In genomic region chr15:28070771-28071419, GRCm38 (mm10) we compare ENCODE assay signal across 8 mouse cellular contexts. TPM values are rescaled to one million over a fixed set of nuclear protein-coding genes. Genes with fewer than 3 reads are reported as not detected.
DNase-seq lines count a peak whose midpoint lies in the region; ATAC-seq and TF ChIP-seq lines count a peak whose summit lies in the region.

No protein-coding gene starts in this region.

- TF ChIP-seq CTCF in lung, embryonic 14.5 days (IDR thresholded peaks at IDR 0.05; ENCODE audit: low read depth), result no peak
- TF ChIP-seq CTCF in lung, postnatal 0 days (IDR thresholded peaks at IDR 0.05), result no peak
- TF ChIP-seq CTCF in forebrain, postnatal 0 days (IDR thresholded peaks at IDR 0.05; ENCODE audit: low read depth), result no peak

- DNase-seq in lung, embryonic 14.5 days, result no peak
- no peak for DNase-seq in lung, postnatal 0 days (ENCODE audit: low spot score)
- DNase-seq in forebrain, postnatal 0 days, result no peak
- DNase-seq in kidney, postnatal 14 days, result peak; percentile 26
- peak; percentile 39 for DNase-seq in splenic B cell, adult 2 months (ENCODE audit: low read depth, low spot score)
- DNase-seq in layer of hippocampus, adult 9-10 months (ENCODE audit: low spot score), result no peak
- no peak for DNase-seq in cerebellum, adult 8-10 months
- DNase-seq in layer of hippocampus, postnatal 25 days (ENCODE audit: extremely low spot score in 1 of 2, low spot score in 1 of 2), result no peak

- H3K36me3 ChIP-seq in lung, embryonic 14.5 days (ENCODE audit: insufficient read depth), result no peaks in the 10 kb centered on the region
- no peaks in the 10 kb centered on the region for H3K36me3 ChIP-seq in lung, postnatal 0 days (ENCODE audit: insufficient read depth, low read length)
- no peaks in the 10 kb centered on the region for H3K36me3 ChIP-seq in forebrain, postnatal 0 days (ENCODE audit: insufficient read depth)
- H3K36me3 ChIP-seq in splenic B cell, adult 2 months (ENCODE audit: control insufficient read depth, insufficient read depth, low read length, poor library complexity, severe bottlenecking), result no peaks in the 10 kb centered on the region

- peak overlapping the region; percentile 29; the same call in 1 of the 2 replicates for H3K4me2 ChIP-seq in lung, embryonic 14.5 days
- no peak overlapping the region for H3K4me2 ChIP-seq in lung, postnatal 0 days (replicated peaks; ENCODE audit: low read depth, low read length)
- peak overlapping the region; percentile 7; the same call in 1 of the 2 replicates for H3K4me2 ChIP-seq in forebrain, postnatal 0 days (ENCODE audit: low read depth)

- H3K9me3 ChIP-seq in lung, embryonic 14.5 days (ENCODE audit: low read depth, low read length), result no peaks in the 10 kb centered on the region
- H3K9me3 ChIP-seq in lung, postnatal 0 days (ENCODE audit: low read length), result no peaks in the 10 kb centered on the region
- H3K9me3 ChIP-seq in forebrain, postnatal 0 days (ENCODE audit: low read length), result no peaks in the 10 kb centered on the region

- no peak overlapping the region for H3K9ac ChIP-seq in lung, embryonic 14.5 days
- no peak overlapping the region for H3K9ac ChIP-seq in lung, postnatal 0 days (replicated peaks; ENCODE audit: low read depth)
- no peak overlapping the region for H3K9ac ChIP-seq in forebrain, postnatal 0 days

- no peaks in the 10 kb centered on the region for H3K27me3 ChIP-seq in lung, embryonic 14.5 days (ENCODE audit: insufficient read depth, low read length)
- H3K27me3 ChIP-seq in lung, postnatal 0 days (replicated peaks; ENCODE audit: insufficient read depth, low read length), result no peaks in the 10 kb centered on the region
- H3K27me3 ChIP-seq in forebrain, postnatal 0 days (ENCODE audit: insufficient read depth, low read length), result no peaks in the 10 kb centered on the region
- no peaks in the 10 kb centered on the region for H3K27me3 ChIP-seq in splenic B cell, adult 2 months (ENCODE audit: control insufficient read depth, insufficient read depth, low read length, poor library complexity, severe bottlenecking)

- no peak overlapping the region for H3K27ac ChIP-seq in lung, embryonic 14.5 days (ENCODE audit: low read depth)
- H3K27ac ChIP-seq in lung, postnatal 0 days (ENCODE audit: low read length), result no peak overlapping the region
- no peak overlapping the region for H3K27ac ChIP-seq in forebrain, postnatal 0 days (ENCODE audit: low read depth, low read length)

- 5% methylated on average over 12 of the region's 12 CpGs for WGBS in lung, embryonic 14.5 days
- 8% methylated on average over 12 of the region's 12 CpGs for WGBS in lung, postnatal 0 days
- WGBS in forebrain, postnatal 0 days, result 5% methylated on average over 12 of the region's 12 CpGs

- no peak for ATAC-seq in lung, embryonic 14.5 days (ENCODE audit: insufficient read depth)
- no peak for ATAC-seq in lung, postnatal 0 days
- no peak for ATAC-seq in forebrain, postnatal 0 days

- H3K4me1 ChIP-seq in lung, embryonic 14.5 days (ENCODE audit: insufficient read depth), result no peaks in the 10 kb centered on the region
- no peaks in the 10 kb centered on the region for H3K4me1 ChIP-seq in lung, postnatal 0 days (ENCODE audit: insufficient read depth, low read depth, low read length)
- no peaks in the 10 kb centered on the region for H3K4me1 ChIP-seq in forebrain, postnatal 0 days (ENCODE audit: insufficient read depth)

- TF ChIP-seq EP300 in lung, postnatal 0 days (IDR thresholded peaks at IDR 0.05), result no peak

- no peak overlapping the region for H3K4me3 ChIP-seq in lung, embryonic 14.5 days (ENCODE audit: low read depth, low read length)
- H3K4me3 ChIP-seq in lung, postnatal 0 days (ENCODE audit: low read depth, low read length), result no peak overlapping the region
- H3K4me3 ChIP-seq in forebrain, postnatal 0 days (ENCODE audit: low read depth, low read length), result no peak overlapping the region

RNA-seq across cellular contexts. Expression of gene Trio, which starts 45.2 kb away (rescaled TPM):
- polyA plus RNA-seq in lung, embryonic 14.5 days (2014; fragmentation: Nextera tagmentation; extraction: Ambion mirVana), result 28.9 and 32.0 TPM in 2 replicates
- polyA plus RNA-seq in lung, postnatal 0 days (2015; fragmentation: Nextera tagmentation; extraction: Ambion mirVana), result 15.6 and 18.4 TPM in 2 replicates
- 206 and 214 TPM in 2 replicates for total RNA-seq in forebrain, postnatal 0 days (2014; rRNA removed)
- 14.1 and 21.9 TPM in 2 replicates for polyA plus RNA-seq in forebrain, postnatal 0 days (2015; fragmentation: Nextera tagmentation; extraction: Ambion mirVana)
- total RNA-seq in layer of hippocampus, postnatal 25 days (2021), result 100 to 1,000 TPM; 251 to 305 TPM

Comparison
In these comparisons a context has a peak if more than half of its experiments do, and no peak if none do; other contexts are left out.
1. DNase-seq: peak in kidney, postnatal 14 days (single experiment) and splenic B cell, adult 2 months (single experiment); none in lung, embryonic 14.5 days (single experiment), lung, postnatal 0 days (single experiment), forebrain, postnatal 0 days (single experiment), layer of hippocampus, adult 9-10 months (single experiment), cerebellum, adult 8-10 months (single experiment) and layer of hippocampus, postnatal 25 days (0 of 2).